Mouse (Mus musculus) heart, embryonic 16.5 days (tissue): ENCODE measurements at regions not wholly inside any gene's neighbourhood (a gene's known extent, or its start where the extent isn't known, plus 50 kb on each side); places are given as distances from the start of the nearest gene placed in this dataset.

ENCODE experiments used
- ATAC-seq: fragments of 200-750 bp; cut with Nextera tagmentation; replicated peaks from 2 replicates; pipeline ENCODE4 v1.8.0; 2017; ENCODE audit warnings: moderate number of reproducible peaks; ENCODE audit not compliant: insufficient read depth, low FRiP score; ENCODE audit errors: extremely low read depth
- H3K27ac ChIP-seq: fragments of 300-500 bp; sonication (generic); 2 replicates; pipeline ENCODE4 v1.5.1; 2014; ENCODE audit warnings: mild to moderate bottlenecking, low read length, control low read depth, moderate library complexity
- H3K27me3 ChIP-seq: fragments of 300-500 bp; sonication (generic); 2 replicates; pipeline ENCODE4 v1.6.1; 2014; ENCODE audit warnings: low read length, mixed read lengths; ENCODE audit not compliant: control insufficient read depth, insufficient read depth
- H3K36me3 ChIP-seq: fragments of 300-500 bp; sonication (generic); 2 replicates; pipeline ENCODE4 v1.6.1; 2014; ENCODE audit not compliant: control insufficient read depth, insufficient read depth
- H3K4me1 ChIP-seq: fragments of 300-500 bp; sonication (generic); 2 replicates; pipeline ENCODE4 v1.6.1; 2014; ENCODE audit warnings: low read length, mixed read lengths; ENCODE audit not compliant: control insufficient read depth, insufficient read depth
- H3K4me2 ChIP-seq: fragments of 300-500 bp; sonication (generic); 2 replicates; pipeline ENCODE4 v1.6.1; 2014; ENCODE audit warnings: low read depth, mild to moderate bottlenecking, control low read depth, low read length
- H3K4me3 ChIP-seq: fragments of 300-500 bp; sonication (generic); 2 replicates; pipeline ENCODE4 v1.5.1; 2014; ENCODE audit warnings: mild to moderate bottlenecking, control low read depth, low read length
- H3K9ac ChIP-seq: fragments of 300-500 bp; sonication (generic); 2 replicates; pipeline ENCODE4 v1.6.1; 2014; ENCODE audit warnings: low read length, control low read depth
- H3K9me3 ChIP-seq: fragments of 300-500 bp; sonication (generic); replicated peaks from 2 replicates; pipeline ENCODE4 v1.6.1; 2016; ENCODE audit warnings: low read length; ENCODE audit not compliant: control insufficient read depth
- WGBS: fragments of 180-500 bp; shearing (Covaris S2); extraction: QIAGEN DNeasy Blood & Tissue Kit; methylation state at CpG from one replicate; pipeline ENCODE4 v1.1.7; 2014; 5-methylcytosine and 5-hydroxymethylcytosine counted together

GRCm38 (mm10) chr8:12192006-12192405 is 86.6 kb upstream of the A230072I06Rik start:
- H3K4me2 ChIP-seq: no peak overlapping the region
- no peak overlapping the region for H3K27ac ChIP-seq
- H3K4me1 ChIP-seq: no peaks in the 10 kb centered on the region
- no peak for ATAC-seq
- H3K4me3 ChIP-seq: no peak overlapping the region
- H3K9ac ChIP-seq: no peak overlapping the region
- no peaks in the 10 kb centered on the region; the same call in 1 of the 2 replicates for H3K27me3 ChIP-seq
- 29% methylated on average over 8 of the region's 8 CpGs for WGBS
- H3K9me3 ChIP-seq: no peaks in the 10 kb centered on the region
- H3K36me3 ChIP-seq: no peaks in the 10 kb centered on the region

GRCm38 (mm10) chr8:12205909-12206308 is 72.7 kb upstream of the A230072I06Rik start:
- H3K27me3 ChIP-seq: no peaks in the 10 kb centered on the region
- no peaks in the 10 kb centered on the region for H3K36me3 ChIP-seq
- ATAC-seq: no peak
- H3K4me2 ChIP-seq: no peak overlapping the region
- no peak overlapping the region for H3K27ac ChIP-seq
- H3K4me1 ChIP-seq: no peaks in the 10 kb centered on the region
- no peak overlapping the region for H3K9ac ChIP-seq
- WGBS: 72% methylated on average over 1 of the region's 1 CpGs
- H3K9me3 ChIP-seq: no peaks in the 10 kb centered on the region
- H3K4me3 ChIP-seq: no peak overlapping the region

GRCm38 (mm10) chr8:12207412-12207811 is 71.2 kb upstream of the A230072I06Rik start:
- no peak for ATAC-seq
- Histone ChIP-seq H3K36me3 (no peaks in the 10 kb centered on the region), H3K9me3 (no peaks in the 10 kb centered on the region), H3K4me2 (no peak overlapping the region), H3K4me3 (no peak overlapping the region), H3K27me3 (no peaks in the 10 kb centered on the region; the same call in 1 of the 2 replicates), H3K9ac (no peak overlapping the region), H3K4me1 (no peaks in the 10 kb centered on the region), H3K27ac (no peak overlapping the region)
- 91% methylated on average over 3 of the region's 3 CpGs for WGBS

GRCm38 (mm10) chr8:12213774-12214173 is 64.8 kb upstream of the A230072I06Rik start:
- H3K4me1 ChIP-seq: no peaks in the 10 kb centered on the region
- H3K27me3 ChIP-seq: peaks cover 13% of the 10 kb centered on the region
- no peak for ATAC-seq

GRCm38 (mm10) chr8:12214205-12215019 is 64.2 kb upstream of the A230072I06Rik start:
- Histone ChIP-seq H3K36me3 (no peaks in the 10 kb centered on the region), H3K27ac (no peak overlapping the region), H3K9ac (no peak overlapping the region), H3K4me3 (no peak overlapping the region), H3K27me3 (peaks cover 13% of the 10 kb centered on the region), H3K4me2 (no peak overlapping the region), H3K4me1 (no peaks in the 10 kb centered on the region), H3K9me3 (no peaks in the 10 kb centered on the region)
- WGBS: 31% methylated on average over 24 of the region's 24 CpGs
- no peak for ATAC-seq

More at GRCm38 (mm10) chr8:12213774-12214173, 64.8 kb upstream of the A230072I06Rik start:
- WGBS: 47% methylated on average over 7 of the region's 7 CpGs
- no peak overlapping the region for H3K4me3 ChIP-seq
- H3K27ac ChIP-seq: no peak overlapping the region
- no peaks in the 10 kb centered on the region for H3K36me3 ChIP-seq
- H3K4me2 ChIP-seq: no peak overlapping the region
- H3K9ac ChIP-seq: no peak overlapping the region
- H3K9me3 ChIP-seq: no peaks in the 10 kb centered on the region

GRCm38 (mm10) chr8:12221506-12221905 is 57.1 kb upstream of the A230072I06Rik start:
- Histone ChIP-seq H3K4me3 (no peak overlapping the region), H3K4me1 (no peaks in the 10 kb centered on the region), H3K36me3 (no peaks in the 10 kb centered on the region), H3K4me2 (no peak overlapping the region), H3K9me3 (no peaks in the 10 kb centered on the region), H3K27ac (no peak overlapping the region), H3K9ac (no peak overlapping the region), H3K27me3 (no peaks in the 10 kb centered on the region)
- ATAC-seq: no peak
- WGBS: 63% methylated on average over 9 of the region's 9 CpGs

- Histone ChIP-seq H3K4me3 (no peak overlapping the region), H3K4me2 (no peak overlapping the region), H3K4me1 (no peaks in the 10 kb centered on the region), H3K27me3 (no peaks in the 10 kb centered on the region), H3K36me3 (no peaks in the 10 kb centered on the region), H3K9ac (no peak overlapping the region), H3K9me3 (no peaks in the 10 kb centered on the region), H3K27ac (no peak overlapping the region)
- no peak for ATAC-seq
- 66% methylated on average over 1 of the region's 1 CpGs for WGBS
Observed at GRCm38 (mm10) chr8:12223376-12223775, 55.2 kb upstream of the A230072I06Rik start.
